Mouse (Mus musculus): ENCODE results near the gene Nsd1.

The Nsd1 gene

DNA sequence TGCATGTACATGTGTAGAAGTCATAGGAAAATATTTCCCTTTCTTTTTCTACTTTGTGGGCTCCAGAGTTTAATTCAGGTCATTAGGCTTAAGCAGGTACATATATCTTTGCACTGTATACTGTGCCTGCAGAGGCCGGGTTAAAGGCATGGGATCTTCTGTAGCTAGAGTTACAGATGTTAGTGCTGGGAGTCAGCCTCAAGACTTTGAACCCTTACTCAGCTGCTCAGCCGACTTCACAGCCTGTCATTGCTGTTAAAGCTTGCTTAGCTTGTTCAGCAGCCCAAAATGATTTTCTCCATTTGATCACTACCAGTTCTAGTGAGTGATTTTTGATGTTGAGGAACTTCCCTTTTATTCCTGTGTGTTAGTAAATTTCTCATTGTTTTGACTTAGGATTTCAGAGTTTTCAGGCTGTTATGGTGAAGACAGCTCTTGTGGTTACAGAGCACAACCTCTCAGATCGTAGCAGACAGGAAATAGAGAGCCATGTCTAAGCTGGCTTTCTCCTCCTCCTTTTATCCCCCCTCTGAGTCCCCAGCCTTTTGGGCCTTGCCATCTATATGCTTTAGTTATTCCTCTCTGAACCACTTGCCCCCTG lies 45.6 kb downstream of the Nsd1 start:
- in situ Hi-C loops (cut with MboI): no loop called here

GRCm38 (mm10) chr13:55258651-55259050 lies 49.1 kb downstream of the Nsd1 start:
- in situ Hi-C loops (cut with MboI): no loop called here

DNA sequence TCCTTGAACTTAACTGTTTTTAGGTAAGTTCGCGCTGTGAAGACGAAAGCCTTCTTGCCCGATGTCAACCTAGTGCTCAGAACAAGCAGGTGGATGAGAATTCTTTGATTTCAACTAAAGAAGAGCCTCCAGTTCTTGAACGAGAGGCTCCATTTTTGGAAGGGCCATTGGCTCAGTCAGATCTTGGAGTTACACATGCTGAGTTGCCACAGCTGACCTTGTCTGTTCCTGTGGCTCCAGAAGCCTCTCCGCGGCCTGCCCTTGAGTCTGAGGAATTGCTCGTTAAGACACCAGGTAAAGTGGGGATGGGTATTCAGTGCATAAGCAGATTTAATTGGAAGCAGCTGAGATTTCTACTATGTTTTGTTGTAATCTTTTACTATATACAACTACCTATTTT lies 51.9 kb downstream of the Nsd1 start:
- in situ Hi-C loops (cut with MboI): no loop called here

- in situ Hi-C loops (cut with MboI): no loop called here
Measured at GRCm38 (mm10) chr13:55262096-55262495, 52.5 kb downstream of the Nsd1 start.

GRCm38 (mm10) chr13:55277203-55277602 lies 67.6 kb downstream of the Nsd1 start:
- in situ Hi-C loops (cut with MboI): no loop called here

DNA sequence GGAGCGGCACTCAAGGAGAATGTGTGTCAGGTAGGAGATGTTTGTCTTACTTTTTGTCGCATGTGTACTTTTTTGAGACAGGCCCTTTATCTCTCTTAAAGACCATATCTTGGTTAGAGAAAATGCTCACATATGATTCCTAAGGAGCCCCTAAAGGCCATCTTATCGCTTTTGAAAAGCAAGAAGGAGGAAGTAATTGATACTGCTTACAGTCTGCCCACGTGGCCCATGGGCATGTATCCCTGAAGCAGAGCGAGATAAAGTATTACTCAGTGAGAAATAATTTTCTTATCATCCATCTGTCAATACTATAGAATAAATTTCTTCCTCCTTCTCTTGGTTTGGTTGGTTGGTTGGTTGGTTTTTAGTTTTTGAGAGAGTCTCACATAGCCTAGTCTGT lies 68.1 kb downstream of the Nsd1 start:
- in situ Hi-C loops (cut with MboI): no loop called here

DNA sequence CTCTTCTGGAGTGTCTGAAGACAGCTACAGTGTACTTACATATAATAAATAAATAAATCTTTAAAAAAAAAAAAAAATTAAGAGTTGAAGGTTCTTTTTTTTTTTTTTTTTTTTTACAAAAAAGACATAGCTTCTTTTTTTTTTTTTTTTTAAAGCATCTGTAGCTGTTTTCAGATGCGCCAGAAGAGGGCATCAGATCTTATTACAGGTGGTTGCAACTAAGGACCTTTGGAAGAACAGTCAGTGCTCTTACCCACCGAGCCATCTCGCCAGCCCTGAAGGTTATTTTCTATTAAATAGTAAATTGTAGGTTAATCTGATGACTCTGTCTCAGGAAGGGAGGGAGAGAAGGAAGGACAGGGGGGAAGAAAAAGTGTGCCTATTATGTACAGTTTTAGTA lies 79.3 kb downstream of the Nsd1 start:
- in situ Hi-C loops (cut with MboI): no loop called here

- in situ Hi-C loops (cut with MboI): no loop called here
Measured at GRCm38 (mm10) chr13:55296760-55297159, 87.2 kb downstream of the Nsd1 start.

- in situ Hi-C loops (cut with MboI): no loop called here
Measured at GRCm38 (mm10) chr13:55300913-55301312, 91.3 kb downstream of the Nsd1 start.

DNA sequence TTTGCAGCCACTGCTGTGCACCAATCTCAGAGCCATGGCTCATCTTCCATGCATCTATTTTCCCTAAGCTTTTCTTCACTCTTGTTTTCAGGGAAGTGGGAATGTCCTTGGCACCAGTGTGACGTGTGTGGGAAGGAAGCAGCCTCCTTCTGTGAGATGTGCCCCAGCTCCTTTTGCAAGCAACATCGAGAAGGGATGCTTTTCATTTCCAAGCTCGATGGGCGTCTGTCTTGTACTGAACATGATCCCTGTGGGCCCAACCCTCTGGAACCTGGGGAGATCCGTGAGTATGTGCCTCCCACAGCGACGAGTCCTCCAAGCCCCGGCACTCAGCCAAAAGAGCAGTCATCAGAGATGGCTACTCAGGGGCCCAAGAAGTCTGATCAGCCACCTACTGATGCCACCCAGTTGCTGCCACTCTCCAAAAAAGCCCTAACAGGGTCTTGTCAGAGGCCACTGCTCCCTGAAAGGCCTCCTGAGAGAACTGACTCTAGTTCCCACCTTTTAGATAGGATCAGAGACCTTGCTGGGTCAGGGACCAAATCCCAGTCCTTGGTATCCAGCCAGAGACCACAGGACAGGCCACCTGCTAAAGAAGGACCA lies 102.5 kb downstream of the Nsd1 start:
- in situ Hi-C loops (cut with MboI): no loop called here

DNA sequence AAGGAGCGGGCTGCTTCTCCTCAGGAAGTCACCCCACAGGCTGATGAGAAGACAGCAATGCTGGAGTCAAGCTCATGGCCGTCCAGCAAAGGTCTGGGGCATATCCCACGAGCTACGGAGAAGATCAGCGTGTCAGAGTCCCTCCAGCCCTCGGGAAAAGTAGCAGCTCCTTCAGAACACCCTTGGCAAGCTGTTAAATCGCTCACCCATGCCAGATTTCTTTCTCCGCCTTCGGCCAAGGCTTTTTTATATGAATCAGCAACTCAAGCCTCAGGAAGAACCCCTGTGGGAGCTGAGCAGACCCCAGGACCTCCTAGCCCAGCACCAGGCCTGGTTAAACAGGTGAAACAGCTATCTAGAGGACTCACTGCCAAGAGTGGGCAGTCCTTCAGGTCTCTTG lies 103.5 kb downstream of the Nsd1 start:
- in situ Hi-C loops (cut with MboI): no loop called here

DNA sequence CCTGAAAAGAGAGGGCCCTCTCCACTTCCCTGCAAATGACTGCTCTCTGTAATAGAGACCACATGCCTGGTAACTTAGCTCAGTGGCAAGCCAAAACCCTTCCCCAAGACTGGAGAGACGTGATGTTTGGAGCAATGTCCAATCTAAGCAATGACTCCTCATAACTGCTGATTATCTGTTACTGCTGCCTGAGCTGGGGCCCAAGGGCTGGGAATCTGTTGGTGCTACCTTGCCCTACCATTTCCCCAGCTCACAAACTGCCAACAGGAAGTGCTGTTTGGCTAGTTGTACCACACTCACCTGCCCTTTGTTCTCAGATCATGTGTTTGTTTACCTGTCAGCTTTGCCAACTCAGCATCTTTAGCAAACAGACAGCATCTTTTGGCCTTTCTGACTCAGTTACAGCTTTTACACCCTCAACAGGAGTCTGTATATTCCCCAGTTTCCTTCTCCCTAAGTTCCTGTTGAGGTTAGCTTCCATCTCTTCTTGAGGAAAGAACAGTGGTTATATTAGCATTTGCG lies 105.4 kb downstream of the Nsd1 start:
- in situ Hi-C loops (cut with MboI): no loop called here

GRCm38 (mm10) chr13:55318351-55318750 lies 108.8 kb downstream of the Nsd1 start:
- in situ Hi-C loops (cut with MboI): no loop called here

- in situ Hi-C loops (cut with MboI): no loop called here
Measured at GRCm38 (mm10) chr13:55319931-55320533, 110.5 kb downstream of the Nsd1 start, which contains the start of gene Prelid1. TSS of gene Prelid1 (plus strand) at chr13:55320500.

DNA sequence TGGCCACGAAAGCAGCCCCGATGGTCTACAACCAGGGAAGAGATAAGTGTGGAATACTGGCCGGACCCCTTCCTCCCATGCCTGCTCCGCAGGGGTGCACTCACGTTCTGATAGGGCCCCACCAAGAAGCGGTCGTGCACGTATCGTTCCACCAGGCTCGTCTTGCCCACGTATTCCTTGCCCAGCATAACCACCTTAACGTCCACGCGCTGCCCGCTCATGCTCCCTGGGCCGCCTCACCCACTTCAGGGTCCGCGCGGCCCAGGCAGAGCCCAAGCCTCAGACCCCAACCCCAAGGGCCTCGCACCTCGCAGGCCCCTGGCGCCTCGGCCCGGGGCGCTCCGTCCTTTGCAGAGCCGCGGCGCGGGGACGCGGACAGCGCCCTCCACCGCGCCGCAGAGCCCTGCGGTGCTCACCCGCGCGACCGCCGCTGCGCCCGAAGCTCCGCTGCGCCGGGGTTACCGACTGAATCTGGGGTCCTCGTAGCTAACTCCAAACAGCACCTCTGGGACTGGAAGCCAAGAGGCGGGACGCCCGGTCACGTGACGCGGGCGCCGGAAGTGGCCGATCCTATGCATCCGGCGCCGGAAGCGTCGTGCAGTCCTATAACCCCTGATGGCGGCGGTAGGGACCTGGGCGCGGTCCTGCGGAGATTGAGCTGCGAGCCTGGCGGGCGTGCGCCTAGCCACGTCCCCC lies 112.0 kb downstream of the Nsd1 start, which contains the start of gene Rab24:
TSS of gene Rab24 (minus strand) at position 513 of the 696 bp plus-strand sequence.
- in situ Hi-C loops (cut with MboI): no loop called here

- in situ Hi-C loops (cut with MboI): no loop called here
Measured at GRCm38 (mm10) chr13:55322130-55322825, 112.7 kb downstream of the Nsd1 start.

GRCm38 (mm10) chr13:55325596-55325995 lies 116.0 kb downstream of the Nsd1 start:
- in situ Hi-C loops (cut with MboI): no loop called here

DNA sequence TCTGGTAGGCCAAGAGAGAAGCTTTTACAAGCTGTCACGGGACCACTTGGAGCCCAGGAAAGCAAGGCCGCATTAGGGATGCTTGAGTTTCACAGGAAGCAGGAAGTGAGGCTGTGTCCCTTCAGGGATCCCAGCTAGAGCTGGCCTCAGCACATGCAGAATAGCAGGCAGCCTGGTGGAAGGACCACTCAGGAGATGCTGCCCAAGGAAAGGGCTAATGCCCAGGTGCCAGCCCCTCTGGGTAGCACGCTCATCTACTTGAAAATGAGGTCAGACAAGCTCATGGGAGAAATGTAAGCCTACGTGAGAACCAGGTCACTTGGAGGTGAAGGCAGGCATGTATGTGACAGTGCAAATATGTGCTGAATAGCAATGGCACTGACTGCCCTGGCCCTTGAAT lies 117.6 kb downstream of the Nsd1 start:
- in situ Hi-C loops (cut with MboI): no loop called here

DNA sequence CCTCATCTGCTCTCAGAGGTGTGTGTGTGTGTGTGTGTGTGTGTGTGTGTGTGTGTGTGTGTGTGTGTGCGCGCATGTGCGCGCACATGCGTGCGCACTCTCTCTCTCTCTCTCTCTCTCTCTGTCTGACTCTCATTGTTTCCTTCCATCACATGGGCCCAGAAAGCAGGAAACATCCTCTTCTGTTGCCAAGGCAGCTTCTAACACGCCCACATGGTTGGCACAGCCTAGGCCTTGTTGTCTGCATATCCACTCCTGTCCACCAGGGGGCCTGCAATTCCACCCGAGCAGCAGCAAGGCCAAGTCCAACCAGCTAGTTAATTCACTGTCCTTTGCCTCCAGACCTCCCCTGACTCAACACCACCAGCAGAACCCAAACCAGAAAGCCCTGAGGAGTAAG lies 118.1 kb downstream of the Nsd1 start:
- in situ Hi-C loops (cut with MboI): no loop called here

GRCm38 (mm10) chr13:55328171-55328570 lies 118.6 kb downstream of the Nsd1 start:
- in situ Hi-C loops (cut with MboI): no loop called here

DNA sequence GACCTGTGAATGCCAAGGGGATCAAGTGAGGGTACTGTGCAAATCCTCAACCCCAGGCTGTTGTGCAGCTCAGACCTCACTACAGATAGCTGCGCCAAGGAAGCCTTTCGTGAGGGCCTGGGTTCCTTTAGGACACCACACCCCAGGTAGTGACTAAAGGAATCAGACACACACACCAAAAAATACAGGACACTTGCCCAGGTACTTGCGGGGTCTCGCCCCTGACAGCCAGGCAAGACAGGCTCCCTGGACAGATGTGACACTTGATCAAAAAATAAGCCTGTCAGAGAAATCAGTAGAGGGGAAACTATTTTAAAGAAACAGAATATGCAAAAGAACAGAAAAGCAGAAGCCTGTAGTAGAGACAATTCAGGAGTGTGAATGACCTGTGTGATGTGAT lies 119.1 kb downstream of the Nsd1 start:
- in situ Hi-C loops (cut with MboI): no loop called here

- in situ Hi-C loops (cut with MboI): no loop called here
Measured at GRCm38 (mm10) chr13:55329109-55329682, 119.6 kb downstream of the Nsd1 start.

All from mature B cell (primary cell).